Mouse (Mus musculus) E14TG2a.4 (cell line): ENCODE results near the gene Oard1.
A peak's percentile ranks its signal among the peaks of the same experiment; 100 is the strongest.

ENCODE experiments used
- H3K27me3 ChIP-seq: 2 replicates; pipeline ENCODE4 v1.6.1; 2014; ENCODE audit warnings: low read length, control low read depth; ENCODE audit not compliant: insufficient read depth
- H3K36me3 ChIP-seq: 2 replicates; pipeline ENCODE4 v1.6.1; 2014; ENCODE audit warnings: low read length, control low read depth; ENCODE audit not compliant: insufficient read depth
- H3K4me1 ChIP-seq: replicated peaks from 2 replicates; pipeline ENCODE4 v1.6.1; 2014; ENCODE audit warnings: low read depth, low read length, control low read depth
- H3K4me3 ChIP-seq: replicated peaks from 2 replicates; pipeline ENCODE4 v1.5.1; 2014; ENCODE audit warnings: mild to moderate bottlenecking, low read length
- H3K9me3 ChIP-seq: 2 replicates; pipeline ENCODE4 v1.6.1; 2014; ENCODE audit warnings: low read length, control low read depth
- CTCF ChIP-seq: conservative IDR thresholded peaks from 2 replicates; pipeline ENCODE4 v1.5.1; 2014; ENCODE audit warnings: low read length
- NANOG ChIP-seq: IDR thresholded peaks from 2 replicates; pipeline ENCODE4 v1.6.1; 2014; ENCODE audit warnings: borderline replicate concordance, low read length, mixed read lengths
- POU5F1 ChIP-seq: IDR thresholded peaks from 2 replicates; pipeline ENCODE4 v1.6.1; 2014; ENCODE audit warnings: low read length, borderline replicate concordance

Gene Oard1

DNA sequence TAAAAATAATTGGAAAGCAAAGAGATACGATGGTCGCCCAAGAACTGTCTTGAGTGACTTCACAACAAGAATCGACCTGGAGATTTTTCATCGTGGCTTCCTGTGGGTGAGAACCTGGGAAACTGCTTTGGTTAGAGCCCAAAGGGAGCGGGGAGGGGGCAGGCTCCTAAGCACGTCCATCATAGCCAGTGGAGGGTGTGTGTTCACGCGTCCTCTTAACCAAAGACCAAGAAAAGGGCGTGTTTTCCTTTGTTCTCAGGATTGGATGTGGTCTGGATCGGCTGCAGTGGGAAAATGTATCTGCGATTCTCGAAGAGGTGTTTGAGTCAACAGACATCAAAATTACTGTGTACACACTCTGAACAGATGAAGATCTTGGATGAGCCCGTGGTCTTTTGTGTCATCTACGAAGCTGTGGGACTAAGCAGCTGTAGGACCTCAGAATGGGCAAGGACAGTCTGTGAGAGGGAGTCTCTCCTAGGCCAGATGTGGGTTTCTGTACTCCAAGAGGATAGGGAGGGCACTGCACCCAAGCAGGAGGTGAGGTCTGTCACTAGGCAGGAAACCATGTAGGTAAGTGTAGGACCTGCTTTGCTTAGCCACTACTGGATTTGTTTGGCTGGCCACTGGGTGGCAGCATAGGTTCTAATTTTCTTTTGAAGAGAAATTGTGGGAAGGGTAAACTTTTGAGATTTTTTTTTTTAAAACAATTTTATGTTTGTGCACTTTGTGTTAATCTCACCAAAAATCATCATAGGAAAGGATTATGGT, 6.8 kb downstream of the Oard1 start:
- no peaks in the 10 kb centered on the region for H3K9me3 ChIP-seq
- H3K4me1 ChIP-seq: peaks cover 53% of the 10 kb centered on the region
- no peaks in the 10 kb centered on the region for H3K27me3 ChIP-seq
- no peak for TF ChIP-seq POU5F1
- peak; percentile 81 for TF ChIP-seq CTCF
- no peak overlapping the region for H3K4me3 ChIP-seq
- H3K36me3 ChIP-seq: peaks cover 86% of the 10 kb centered on the region

- no peaks in the 10 kb centered on the region for H3K9me3 ChIP-seq
- TF ChIP-seq CTCF (no peak), POU5F1 (no peak), NANOG (no peak)
- H3K4me3 ChIP-seq: no peak overlapping the region
- peaks cover 77% of the 10 kb centered on the region for H3K36me3 ChIP-seq
- no peaks in the 10 kb centered on the region for H3K27me3 ChIP-seq
- peaks cover 45% of the 10 kb centered on the region for H3K4me1 ChIP-seq
Measured at GRCm38 (mm10) chr17:48417521-48417920, 7.7 kb downstream of the Oard1 start.

- Histone ChIP-seq H3K9me3 (no peaks in the 10 kb centered on the region), H3K4me3 (no peak overlapping the region), H3K36me3 (peaks cover 71% of the 10 kb centered on the region), H3K4me1 (peaks cover 52% of the 10 kb centered on the region), H3K27me3 (no peaks in the 10 kb centered on the region)
- TF ChIP-seq NANOG (no peak), POU5F1 (no peak), CTCF (no peak)
Measured at GRCm38 (mm10) chr17:48418174-48418573, 8.4 kb downstream of the Oard1 start.

- TF ChIP-seq POU5F1: no peak
- TF ChIP-seq CTCF: no peak
- no peak for TF ChIP-seq NANOG
- Histone ChIP-seq H3K4me1 (peaks cover 58% of the 10 kb centered on the region), H3K27me3 (no peaks in the 10 kb centered on the region), H3K9me3 (no peaks in the 10 kb centered on the region), H3K36me3 (peaks cover 65% of the 10 kb centered on the region), H3K4me3 (no peak overlapping the region)
Measured at GRCm38 (mm10) chr17:48418781-48419180, 9.0 kb downstream of the Oard1 start.

DNA sequence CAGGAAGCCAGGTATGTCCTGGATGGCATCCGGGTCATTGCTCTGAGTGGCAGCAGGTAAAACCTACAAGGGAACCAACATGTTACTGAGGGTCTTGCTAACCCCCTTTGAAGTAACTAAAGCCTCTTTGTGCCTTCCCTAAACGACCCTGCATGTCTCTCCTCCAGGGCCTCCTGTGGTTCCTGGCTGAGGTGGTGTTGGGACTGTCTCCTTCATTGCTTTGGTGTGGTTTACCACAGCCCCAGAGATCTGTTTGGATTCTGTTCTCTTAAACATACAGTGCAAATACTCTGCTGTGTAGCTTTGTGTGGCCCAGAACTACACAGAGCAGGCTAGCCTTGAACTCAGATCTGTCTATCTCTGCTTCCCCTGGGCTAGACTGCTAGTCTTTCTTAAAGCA, 9.8 kb downstream of the Oard1 start:
- Histone ChIP-seq H3K4me1 (peaks cover 61% of the 10 kb centered on the region), H3K27me3 (no peaks in the 10 kb centered on the region), H3K36me3 (peaks cover 57% of the 10 kb centered on the region), H3K4me3 (no peak overlapping the region), H3K9me3 (no peaks in the 10 kb centered on the region)
- TF ChIP-seq CTCF (no peak), POU5F1 (no peak), NANOG (no peak)

DNA sequence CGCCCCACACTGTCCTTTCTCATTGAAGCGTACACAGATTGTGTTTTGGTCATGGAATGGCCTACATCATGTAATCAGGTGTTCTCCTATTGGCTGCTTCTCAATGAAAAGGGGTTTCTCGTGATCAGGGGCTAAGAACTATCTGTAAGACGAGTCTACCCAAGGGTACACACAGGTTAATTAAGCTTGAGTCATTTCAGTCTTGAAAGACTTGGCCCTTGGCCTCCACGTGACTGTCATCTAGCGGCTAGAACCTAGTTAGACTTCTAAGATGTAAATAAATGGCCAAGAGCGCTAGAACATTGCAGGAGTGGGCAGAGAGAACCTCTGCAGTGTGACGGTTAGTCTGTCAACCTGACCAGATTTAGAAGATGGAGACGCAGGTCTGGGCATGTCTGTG, 14.4 kb downstream of the Oard1 start:
- peaks cover 12% of the 10 kb centered on the region for H3K36me3 ChIP-seq
- H3K9me3 ChIP-seq: no peaks in the 10 kb centered on the region
- H3K4me3 ChIP-seq: no peak overlapping the region
- no peaks in the 10 kb centered on the region for H3K27me3 ChIP-seq
- H3K4me1 ChIP-seq: peaks cover 66% of the 10 kb centered on the region
- TF ChIP-seq CTCF: no peak
- TF ChIP-seq NANOG: no peak
- no peak for TF ChIP-seq POU5F1

DNA sequence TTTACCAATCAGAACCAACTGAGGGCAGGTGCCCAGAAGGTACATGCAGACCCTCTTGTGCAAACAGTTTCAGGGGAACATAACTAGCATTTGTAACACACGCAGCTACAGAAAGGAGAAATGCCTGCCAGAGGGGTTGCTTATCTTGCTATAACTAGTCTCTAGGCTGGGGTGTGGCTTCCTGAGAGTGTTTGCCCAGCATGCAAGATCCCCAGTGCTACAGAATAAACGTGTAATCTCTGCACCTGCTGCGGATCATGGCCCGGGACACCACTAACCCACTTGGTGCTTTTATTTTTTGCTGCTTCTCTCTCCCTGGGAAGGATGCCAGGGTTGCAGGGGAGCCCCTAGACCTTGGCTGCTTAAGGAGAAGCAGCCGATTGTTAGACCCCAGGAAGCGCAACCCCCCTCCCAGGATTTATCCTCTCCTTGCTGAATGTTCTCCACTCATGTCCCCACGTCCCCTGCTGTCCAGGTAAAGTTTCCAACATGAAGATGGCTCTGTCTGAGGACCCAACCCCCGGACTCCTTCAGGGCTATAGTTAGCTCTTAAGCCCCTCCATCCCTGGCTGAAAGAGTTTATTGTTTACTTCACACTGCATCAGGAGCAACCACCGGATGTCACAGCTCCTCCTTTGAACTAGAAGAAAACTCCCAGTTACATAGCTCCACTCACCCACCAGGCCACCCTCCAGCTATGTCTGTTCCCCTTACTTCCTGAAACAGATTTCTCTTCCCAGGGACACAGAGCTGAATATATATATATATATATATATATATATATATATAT, 16.2 kb downstream of the Oard1 start:
- TF ChIP-seq NANOG (no peak), CTCF (no peak), POU5F1 (no peak)
- no peak overlapping the region for H3K4me3 ChIP-seq
- no peaks in the 10 kb centered on the region for H3K27me3 ChIP-seq
- no peaks in the 10 kb centered on the region for H3K9me3 ChIP-seq
- H3K36me3 ChIP-seq: peaks cover 6% of the 10 kb centered on the region; the same call in 1 of the 2 replicates
- peaks cover 83% of the 10 kb centered on the region for H3K4me1 ChIP-seq

GRCm38 (mm10) chr17:48426991-48427750, 17.4 kb downstream of the Oard1 start:
- Histone ChIP-seq H3K4me3 (0 out of 2 replicates have a peak overlapping the region, but pooled peaks have one; percentile 39), H3K9me3 (no peaks in the 10 kb centered on the region), H3K36me3 (no peaks in the 10 kb centered on the region), H3K27me3 (no peaks in the 10 kb centered on the region), H3K4me1 (peaks cover 95% of the 10 kb centered on the region)
- TF ChIP-seq POU5F1: no peak
- no peak for TF ChIP-seq CTCF
- TF ChIP-seq NANOG: no peak
